Mouse (Mus musculus) forebrain, embryonic 14.5 days (tissue): ENCODE data around the gene Asna1. TPM values are rescaled to one million over a fixed set of nuclear protein-coding genes. Genes with fewer than 3 reads are reported as not detected.

Experiments
- ATAC-seq: fragments of 200-750 bp; cut with Nextera tagmentation; 2 replicates; pipeline ENCODE4 v1.8.0; 2017; ENCODE audit warnings: mild to moderate bottlenecking, moderate library complexity
- DNase-seq: peaks from one replicate; pipeline ENCODE4 v3.0.0-alpha.2; 2015; ENCODE audit warnings: low spot score
- H3K27ac ChIP-seq: fragments of 300-500 bp; sonication (generic); 2 replicates; pipeline ENCODE4 v1.5.1; 2014; ENCODE audit warnings: low read depth, mild to moderate bottlenecking, control low read depth, low read length, moderate library complexity
- H3K27me3 ChIP-seq: fragments of 300-500 bp; sonication (generic); replicated peaks from 2 replicates; pipeline ENCODE4 v1.6.1; 2014; ENCODE audit warnings: low read length, control low read depth, mixed read lengths; ENCODE audit not compliant: control insufficient read depth, insufficient read depth
- H3K36me3 ChIP-seq: fragments of 300-500 bp; sonication (generic); 2 replicates; pipeline ENCODE4 v1.6.1; 2014; ENCODE audit warnings: low read length, control low read depth; ENCODE audit not compliant: control insufficient read depth, insufficient read depth
- H3K4me1 ChIP-seq: fragments of 300-500 bp; sonication (generic); 2 replicates; pipeline ENCODE4 v1.6.1; 2014; ENCODE audit warnings: antibody characterized with exemption, low read length, control low read depth; ENCODE audit not compliant: control insufficient read depth, insufficient read depth
- H3K4me2 ChIP-seq: fragments of 300-500 bp; sonication (generic); 2 replicates; pipeline ENCODE4 v1.6.1; 2014; ENCODE audit warnings: mild to moderate bottlenecking, control low read depth, low read length
- H3K4me3 ChIP-seq: fragments of 300-500 bp; sonication (generic); 2 replicates; pipeline ENCODE4 v1.5.1; 2014; ENCODE audit warnings: low read depth, low read length, control low read depth
- H3K9ac ChIP-seq: fragments of 300-500 bp; sonication (generic); 2 replicates; pipeline ENCODE4 v1.6.1; 2014; ENCODE audit warnings: mild to moderate bottlenecking, low read length, control low read depth, moderate library complexity
- H3K9me3 ChIP-seq: fragments of 300-500 bp; sonication (generic); replicated peaks from 2 replicates; pipeline ENCODE4 v1.6.1; 2016; ENCODE audit warnings: low read length, control low read depth, mixed read lengths; ENCODE audit not compliant: control insufficient read depth
- WGBS: fragments of 180-500 bp; shearing (Covaris S2); extraction: QIAGEN DNeasy Blood & Tissue Kit; methylation state at CpG from one replicate; pipeline ENCODE4 v1.1.7; 2014; 5-methylcytosine and 5-hydroxymethylcytosine counted together
- polyA plus RNA-seq: library from polyadenylated mRNA; unstranded; fragments of >200 nt; fragmentation: Nextera tagmentation; extraction: Ambion mirVana; gene quantifications from 2 replicates; pipeline ENCODE4 v1.2.1, GENCODE M21; 2014

Asna1 gene
- polyA plus RNA-seq = 166 and 178 TPM in 2 replicates

- H3K9ac ChIP-seq = peak within 1 kb of the TSS; percentile 79
- H3K36me3 ChIP-seq = peaks cover 43% of the 10 kb centered on the region
- 8% methylated on average over 30 of the region's 30 CpGs for WGBS
- peak within 1 kb of the TSS; percentile 78 for H3K4me3 ChIP-seq
- ATAC-seq (peak; percentile 92), DNase-seq (peak; percentile 97)
- no peaks in the 10 kb centered on the region for H3K9me3 ChIP-seq
- H3K4me1 ChIP-seq = peaks cover 25% of the 10 kb centered on the region
- H3K27me3 ChIP-seq = no peaks in the 10 kb centered on the region
- H3K4me2 ChIP-seq = peak within 1 kb of the TSS; percentile 92
- H3K27ac ChIP-seq = no peak within 1 kb of the TSS; the same call in 1 of the 2 replicates
These were observed at the start of gene Asna1 for GRCm38 (mm10) chr8:85025098-85025932. Asna1 (minus strand) TSS chr8:85025281.

DNA sequence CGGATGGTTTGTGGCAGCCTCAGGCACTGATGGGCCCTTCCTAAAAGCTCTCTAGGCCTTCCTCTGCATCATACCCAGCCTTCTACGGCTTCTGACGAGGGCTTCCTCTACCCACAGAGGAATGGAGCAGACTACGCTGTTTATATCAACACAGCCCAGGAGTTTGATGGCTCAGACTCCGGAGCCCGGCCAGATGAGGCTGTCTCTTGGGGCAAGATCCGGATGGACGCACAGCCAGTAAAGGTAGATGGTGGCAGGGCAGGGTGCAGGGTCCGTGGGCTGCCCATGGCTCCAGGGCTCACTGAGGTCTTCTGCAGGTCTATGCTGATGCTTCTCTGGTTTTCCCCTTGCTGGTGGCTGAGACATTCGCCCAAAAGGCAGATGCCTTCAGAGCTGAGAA, 49.5 kb upstream of the Asna1 start:
- Histone ChIP-seq H3K4me3 (no peak overlapping the region), H3K27me3 (no peaks in the 10 kb centered on the region), H3K9ac (no peak overlapping the region), H3K27ac (no peak overlapping the region), H3K36me3 (peaks cover 50% of the 10 kb centered on the region), H3K4me1 (peaks cover 10% of the 10 kb centered on the region), H3K4me2 (no peak overlapping the region), H3K9me3 (no peaks in the 10 kb centered on the region)
- DNase-seq (no peak), ATAC-seq (no peak)
- 94% methylated on average over 10 of the region's 10 CpGs for WGBS

DNA sequence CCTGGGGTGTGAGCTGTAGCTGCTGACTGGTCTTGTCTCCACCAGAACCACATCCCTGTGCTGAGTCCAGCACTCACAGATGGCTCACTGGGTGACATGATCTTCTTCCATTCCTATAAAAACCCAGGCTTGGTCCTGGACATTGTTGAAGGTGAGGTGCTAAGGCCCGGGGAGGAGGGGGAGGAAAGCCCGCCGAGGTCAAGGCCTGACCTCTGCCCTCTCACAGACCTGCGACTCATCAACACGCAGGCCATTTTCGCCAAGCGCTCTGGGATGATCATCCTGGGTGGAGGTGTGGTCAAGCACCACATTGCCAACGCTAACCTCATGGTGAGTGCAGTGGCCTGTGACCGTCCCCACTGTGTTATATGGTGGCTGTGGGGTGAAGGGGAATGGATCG, 49.1 kb upstream of the Asna1 start:
- no peaks in the 10 kb centered on the region for H3K9me3 ChIP-seq
- H3K4me2 ChIP-seq = no peak overlapping the region
- H3K36me3 ChIP-seq = peaks cover 50% of the 10 kb centered on the region
- no peak overlapping the region for H3K27ac ChIP-seq
- DNase-seq (no peak), ATAC-seq (no peak)
- peaks cover 7% of the 10 kb centered on the region for H3K4me1 ChIP-seq
- no peak overlapping the region for H3K4me3 ChIP-seq
- WGBS = 92% methylated on average over 10 of the region's 10 CpGs
- H3K27me3 ChIP-seq = no peaks in the 10 kb centered on the region
- no peak overlapping the region for H3K9ac ChIP-seq

DNA sequence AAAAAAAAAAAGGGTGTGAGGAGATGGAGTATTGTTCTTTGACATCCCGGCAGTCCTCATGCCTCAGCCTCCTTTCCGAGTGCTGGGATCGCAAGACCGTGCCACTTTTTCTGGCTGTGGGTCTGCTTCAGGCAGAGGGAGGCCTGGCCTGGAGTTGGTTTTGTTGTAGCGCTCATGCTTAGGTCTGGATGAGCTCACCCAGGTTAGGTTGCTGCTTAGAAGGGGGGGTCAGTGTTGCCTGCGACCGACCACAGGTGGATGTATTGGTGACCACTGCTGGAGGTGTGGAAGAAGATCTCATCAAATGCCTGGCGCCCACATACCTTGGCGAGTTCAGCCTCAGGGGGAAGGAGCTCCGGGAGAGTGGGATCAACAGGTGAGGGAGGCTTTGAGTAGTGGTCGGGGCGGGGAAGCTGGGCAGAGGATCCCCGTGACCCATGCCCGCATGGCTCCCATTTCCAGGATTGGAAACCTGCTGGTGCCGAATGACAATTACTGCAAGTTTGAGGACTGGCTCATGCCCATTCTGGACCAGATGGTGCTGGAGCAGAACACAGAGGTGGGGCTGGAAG, 48.0 kb upstream of the Asna1 start:
- no peak overlapping the region for H3K4me2 ChIP-seq
- H3K4me1 ChIP-seq = peaks cover 7% of the 10 kb centered on the region
- no peak overlapping the region for H3K4me3 ChIP-seq
- no peaks in the 10 kb centered on the region for H3K27me3 ChIP-seq
- WGBS = 91% methylated on average over 15 of the region's 15 CpGs
- DNase-seq = no peak
- no peak overlapping the region for H3K9ac ChIP-seq
- peaks cover 48% of the 10 kb centered on the region for H3K36me3 ChIP-seq
- no peak for ATAC-seq
- H3K27ac ChIP-seq = no peak overlapping the region
- no peaks in the 10 kb centered on the region for H3K9me3 ChIP-seq

GRCm38 (mm10) chr8:85072364-85072929, 47.4 kb upstream of the Asna1 start:
- peak overlapping the region; percentile 73 for H3K9ac ChIP-seq
- peak overlapping the region; percentile 79 for H3K4me3 ChIP-seq
- peaks cover 46% of the 10 kb centered on the region for H3K36me3 ChIP-seq
- no peaks in the 10 kb centered on the region for H3K27me3 ChIP-seq
- peak overlapping the region; percentile 71 for H3K4me2 ChIP-seq
- peak overlapping the region; percentile 87 for H3K27ac ChIP-seq
- ATAC-seq (peak; percentile 6; the same call in 1 of the 2 replicates), DNase-seq (no peak)
- 45% methylated on average over 9 of the region's 9 CpGs for WGBS
- peaks cover 7% of the 10 kb centered on the region for H3K4me1 ChIP-seq
- no peaks in the 10 kb centered on the region for H3K9me3 ChIP-seq

- no peaks in the 10 kb centered on the region for H3K9me3 ChIP-seq
- peak within 1 kb of the TSS; percentile 87 for H3K27ac ChIP-seq
- H3K27me3 ChIP-seq = no peaks in the 10 kb centered on the region
- peak; percentile 93 for ATAC-seq
- H3K4me3 ChIP-seq = peak within 1 kb of the TSS; percentile 79
- H3K9ac ChIP-seq = peak within 1 kb of the TSS; percentile 73
- peaks cover 48% of the 10 kb centered on the region for H3K36me3 ChIP-seq
- peak within 1 kb of the TSS; percentile 71 for H3K4me2 ChIP-seq
- under 1% methylated on average over 68 of the region's 68 CpGs for WGBS
- DNase-seq = peak; percentile 96
- peaks cover 7% of the 10 kb centered on the region for H3K4me1 ChIP-seq
These were observed 46.6 kb upstream of the Asna1 start, which contains the start of gene Dhps for GRCm38 (mm10) chr8:85071514-85072281. Dhps (plus strand) TSS chr8:85071757.

DNA sequence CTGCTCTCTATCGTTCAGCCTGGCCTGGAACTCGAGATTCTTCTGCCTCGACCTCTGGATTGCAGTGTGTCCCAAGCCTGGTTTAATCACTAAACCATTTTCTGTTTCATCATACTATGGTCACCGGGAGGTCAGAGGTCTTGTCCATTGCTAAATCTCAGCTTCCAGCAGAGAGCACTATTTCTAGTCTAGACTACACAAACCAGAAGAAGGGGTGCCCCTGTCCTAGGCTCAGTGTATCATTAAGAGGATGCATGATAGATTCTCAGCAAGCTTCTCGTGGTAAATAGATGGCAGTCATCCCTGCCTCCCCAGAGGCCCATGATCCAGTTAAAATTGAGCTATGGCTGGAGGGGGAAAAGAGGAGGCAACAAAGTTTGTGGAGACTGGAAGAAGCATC, 46.0 kb upstream of the Asna1 start:
- peak overlapping the region; percentile 73; the same call in 1 of the 2 replicates for H3K9ac ChIP-seq
- H3K9me3 ChIP-seq = no peaks in the 10 kb centered on the region
- no peaks in the 10 kb centered on the region for H3K27me3 ChIP-seq
- H3K4me1 ChIP-seq = peaks cover 7% of the 10 kb centered on the region
- peaks cover 48% of the 10 kb centered on the region for H3K36me3 ChIP-seq
- peak overlapping the region; percentile 79; the same call in 1 of the 2 replicates for H3K4me3 ChIP-seq
- DNase-seq = no peak
- peak overlapping the region; percentile 87 for H3K27ac ChIP-seq
- 86% methylated on average over 5 of the region's 5 CpGs for WGBS
- H3K4me2 ChIP-seq = peak overlapping the region; percentile 71
- ATAC-seq = no peak

DNA sequence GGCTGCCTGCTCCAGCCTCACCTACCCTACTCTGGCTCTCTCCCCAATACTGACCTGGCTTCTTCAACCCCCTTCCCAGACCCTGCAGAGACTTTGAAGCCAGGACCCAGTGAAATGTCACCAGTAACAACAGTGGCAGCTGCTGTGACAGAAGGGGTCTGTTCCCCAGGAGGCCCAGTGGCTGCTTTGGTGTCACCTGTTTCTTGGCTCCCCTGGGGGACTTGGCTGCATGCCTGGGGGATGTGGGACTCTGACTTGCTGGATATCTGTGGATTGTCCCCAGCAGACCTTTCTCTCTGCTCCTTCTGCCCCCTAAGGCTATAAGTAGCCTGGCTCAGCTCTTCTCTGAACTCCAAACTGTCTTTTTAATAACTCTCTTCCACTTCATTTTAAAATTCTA, 42.9 kb upstream of the Asna1 start, which contains the start of gene Gm5741:
Gm5741 (minus strand) TSS at position 1 of the 400 bp plus-strand sequence.
- peaks cover 41% of the 10 kb centered on the region for H3K36me3 ChIP-seq
- H3K9ac ChIP-seq = no peak within 1 kb of the TSS
- no peaks in the 10 kb centered on the region for H3K27me3 ChIP-seq
- DNase-seq (no peak), ATAC-seq (no peak)
- peaks cover 7% of the 10 kb centered on the region for H3K4me1 ChIP-seq
- no peak within 1 kb of the TSS for H3K4me2 ChIP-seq
- H3K4me3 ChIP-seq = no peak within 1 kb of the TSS
- H3K27ac ChIP-seq = no peak within 1 kb of the TSS
- no peaks in the 10 kb centered on the region for H3K9me3 ChIP-seq
